10 mouse cellular contexts compared by ENCODE assay signal in the genomic region with DNA sequence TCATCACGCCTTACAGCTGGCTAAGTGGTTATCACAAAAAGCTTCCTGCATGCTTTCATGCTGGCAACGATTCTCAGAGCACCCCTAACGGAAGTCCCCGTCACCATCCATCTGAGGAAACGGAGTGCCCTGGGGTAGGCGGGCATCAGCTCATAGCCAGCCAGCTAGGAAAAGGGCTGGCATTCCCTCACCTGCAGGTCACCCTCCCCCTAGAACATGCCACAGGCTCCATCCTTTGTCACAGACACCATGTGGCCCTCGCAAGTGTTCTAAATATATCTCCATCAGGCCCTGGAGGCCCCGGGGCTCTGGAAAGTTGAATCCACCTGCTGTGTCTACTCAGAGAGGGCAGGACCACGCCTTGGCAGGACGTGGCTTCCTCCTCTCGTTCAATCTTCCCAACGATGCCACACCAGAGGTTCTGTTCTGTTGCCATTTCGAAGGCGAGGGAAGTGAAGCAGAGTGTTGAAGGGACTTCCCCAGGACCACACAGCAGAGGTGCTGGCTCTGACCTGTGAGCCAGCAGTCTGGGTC. TPM values are rescaled to one million over a fixed set of nuclear protein-coding genes. Genes with fewer than 3 reads are reported as not detected.
A peak's percentile ranks its signal among the peaks of the same experiment; 100 is the strongest.
DNase-seq lines count a peak whose midpoint lies in the region; ATAC-seq and TF ChIP-seq lines count a peak whose summit lies in the region.
"Had no signal": no experiment of that assay in that cellular context is flagged by ENCODE, and none has a peak within 500 bp of the region (broad histone marks: within the 10 kb centered on the region; RNA-seq: fewer than 3 reads in every experiment).

No protein-coding gene starts in this region.

- DNase-seq in liver, adult 2 months (ENCODE audit: extremely low read depth, low read depth, low spot score) = no peak
- no peak for DNase-seq in liver
- peak; percentile 60 for DNase-seq in T-cell, adult 2 months (ENCODE audit: low spot score)
- peak; percentile 75 for DNase-seq in induced T-regulatory cell, adult 2 months (ENCODE audit: low read depth)
- peak; percentile 84 for DNase-seq in thymus, postnatal 0 days (ENCODE audit: low spot score)
- no peak for DNase-seq in gastrocnemius, postnatal 10 days
- DNase-seq in right cerebral cortex, postnatal 4 days = no peak

- ATAC-seq in forebrain, embryonic 12.5 days (ENCODE audit: low FRiP score) = no peak

- TF ChIP-seq POLR2A in liver, adult 2 months (IDR thresholded peaks at IDR 0.05; ENCODE audit: extremely low read depth, insufficient read depth, low read length) = no peak

- H3K9me3 ChIP-seq in forebrain, embryonic 12.5 days = no peaks in the 10 kb centered on the region
- H3K9me3 ChIP-seq: hindbrain, embryonic 15.5 days had no signal

- WGBS in liver, adult 2 months = 71% methylated on average over 14 of the region's 14 CpGs
- 82% methylated on average over 14 of the region's 14 CpGs for WGBS in forebrain, embryonic 12.5 days

- H3K27me3 ChIP-seq in liver, adult 2 months (ENCODE audit: control insufficient read depth, insufficient read depth, low read length) = no peaks in the 10 kb centered on the region
- H3K27me3 ChIP-seq in forebrain, embryonic 12.5 days = no peaks in the 10 kb centered on the region
- H3K27me3 ChIP-seq: hindbrain, embryonic 15.5 days had no signal

- H3K9ac ChIP-seq in liver, adult 2 months (ENCODE audit: low read depth, low read length) = peak overlapping the region; percentile 26
- no peak overlapping the region for H3K9ac ChIP-seq in forebrain, embryonic 12.5 days
- H3K9ac ChIP-seq: hindbrain, embryonic 15.5 days had no signal

- peaks cover 35% of the 10 kb centered on the region; the same call in 1 of the 2 replicates for H3K79me2 ChIP-seq in liver, adult 2 months (ENCODE audit: control insufficient read depth, insufficient read depth, low read length)

- H3K4me2 ChIP-seq in forebrain, embryonic 12.5 days = no peak overlapping the region
- H3K4me2 ChIP-seq: hindbrain, embryonic 15.5 days had no signal

- peaks cover 63% of the 10 kb centered on the region for H3K4me1 ChIP-seq in liver, adult 2 months (ENCODE audit: control insufficient read depth, insufficient read depth, low read length)
- H3K4me1 ChIP-seq in forebrain, embryonic 12.5 days = peaks cover 79% of the 10 kb centered on the region

- peak overlapping the region; percentile 78 for H3K27ac ChIP-seq in liver, adult 2 months (replicated peaks; ENCODE audit: insufficient read depth, low read depth, low read length)
- H3K27ac ChIP-seq in forebrain, embryonic 12.5 days = no peak overlapping the region
- H3K27ac ChIP-seq: hindbrain, embryonic 15.5 days had no signal

- H3K4me3 ChIP-seq in liver, adult 2 months (ENCODE audit: insufficient read depth, low read depth, low read length) = no peak overlapping the region
- no peak overlapping the region for H3K4me3 ChIP-seq in forebrain, embryonic 12.5 days (replicated peaks)
- H3K4me3 ChIP-seq: erythroblast, embryonic 14.5 days; hindbrain, embryonic 15.5 days had no signal

- no peaks in the 10 kb centered on the region for H3K36me3 ChIP-seq in liver, adult 2 months (ENCODE audit: control insufficient read depth, insufficient read depth, low read length)
- H3K36me3 ChIP-seq in forebrain, embryonic 12.5 days (replicated peaks) = no peaks in the 10 kb centered on the region
- H3K36me3 ChIP-seq: hindbrain, embryonic 15.5 days had no signal

- no peak for TF ChIP-seq CTCF in liver, adult 2 months (IDR thresholded peaks at IDR 0.05; ENCODE audit: low read depth, low read length)

RNA-seq across cellular contexts. Expression of gene Sh3pxd2a, which starts 15.5 kb away (rescaled TPM):
- total RNA-seq in liver, adult 2 months (2014; rRNA removed) = 4.2 and 7.0 TPM in 2 replicates
- polyA plus RNA-seq in liver, adult 2 months (2012; rRNA removed) = 10.0 and 13.9 TPM in 2 replicates
- polyA plus RNA-seq in thymus, postnatal 0 days (2015; fragmentation: Nextera tagmentation; extraction: Ambion mirVana) = 2.0 and 2.6 TPM in 2 replicates
- 3.7 TPM in 2 replicates for polyA plus RNA-seq in forebrain, embryonic 12.5 days (2016; fragmentation: Nextera tagmentation; extraction: Ambion mirVana)
- 10 to 100 TPM; 79.8 to 85.6 TPM for total RNA-seq in gastrocnemius, postnatal 10 days (2021)

Comparison
In these comparisons a context has a peak if more than half of its experiments do, and no peak if none do; other contexts are left out.
1. DNase-seq: peak in T-cell, adult 2 months (single experiment), induced T-regulatory cell, adult 2 months (single experiment) and thymus, postnatal 0 days (single experiment); none in liver, adult 2 months (single experiment), liver (single experiment), gastrocnemius, postnatal 10 days (single experiment) and right cerebral cortex, postnatal 4 days (single experiment).